Mouse (Mus musculus) kidney, postnatal 25 days (tissue): ENCODE measurements around the gene Dennd2c.
"Not testable (repeated sequence)": the region's sequence is repeated elsewhere in the genome, so short reads cannot be mapped to it uniquely, and the experiment has no call there.

Experiments
- DNase-seq, 2 experiments: peaks; one replicate each; pipeline ENCODE4 v3.0.0; 2021; ENCODE audit warnings: mixed read lengths in 2 of 2

The Dennd2c gene

GRCm38 (mm10) chr3:103171505-103172267 lies 69.3 kb downstream of the Dennd2c start, which contains the start of gene Bcas2:
TSS of gene Bcas2 (plus strand) at chr3:103171655.
- peak; percentile 98 to 100 for DNase-seq

- no peak for DNase-seq
These were observed 70.2 kb downstream of the Dennd2c start for GRCm38 (mm10) chr3:103172615-103173014.

- DNase-seq = no peak
These were observed 74.3 kb downstream of the Dennd2c start for GRCm38 (mm10) chr3:103176740-103177139.

GRCm38 (mm10) chr3:103179527-103179926 lies 77.1 kb downstream of the Dennd2c start:
- no peak for DNase-seq

GRCm38 (mm10) chr3:103181171-103181570 lies 78.8 kb downstream of the Dennd2c start:
- DNase-seq = no peak

GRCm38 (mm10) chr3:103182821-103183220 lies 80.4 kb downstream of the Dennd2c start:
- no peak for DNase-seq

- DNase-seq = not testable (repeated sequence)
These were observed 82.1 kb downstream of the Dennd2c start for GRCm38 (mm10) chr3:103184467-103184866.

- no peak for DNase-seq
These were observed 86.0 kb downstream of the Dennd2c start for GRCm38 (mm10) chr3:103188451-103188850.

GRCm38 (mm10) chr3:103188856-103189255 lies 86.5 kb downstream of the Dennd2c start:
- DNase-seq = no peak

GRCm38 (mm10) chr3:103192161-103192560 lies 89.8 kb downstream of the Dennd2c start:
- DNase-seq = no peak

- DNase-seq = no peak
These were observed 90.8 kb downstream of the Dennd2c start for GRCm38 (mm10) chr3:103193186-103193585.

- DNase-seq = no peak
These were observed 94.0 kb downstream of the Dennd2c start for GRCm38 (mm10) chr3:103196320-103196823.

- DNase-seq = no peak
These were observed 97.0 kb downstream of the Dennd2c start for GRCm38 (mm10) chr3:103199386-103199785.

- DNase-seq = not testable (repeated sequence)
These were observed 98.7 kb downstream of the Dennd2c start for GRCm38 (mm10) chr3:103201105-103201504.

GRCm38 (mm10) chr3:103203554-103203953 lies 101.2 kb downstream of the Dennd2c start:
- DNase-seq = no peak

GRCm38 (mm10) chr3:103204445-103204844 lies 102.0 kb downstream of the Dennd2c start:
- no peak for DNase-seq

- no peak for DNase-seq
These were observed 104.0 kb downstream of the Dennd2c start for GRCm38 (mm10) chr3:103206393-103206792.

- DNase-seq = no peak
These were observed 105.3 kb downstream of the Dennd2c start for GRCm38 (mm10) chr3:103207749-103208148.

- no peak for DNase-seq
These were observed 105.8 kb downstream of the Dennd2c start for GRCm38 (mm10) chr3:103208237-103208636.

GRCm38 (mm10) chr3:103211101-103211500 lies 108.7 kb downstream of the Dennd2c start:
- DNase-seq = no peak

GRCm38 (mm10) chr3:103212142-103212541 lies 109.7 kb downstream of the Dennd2c start:
- no peak for DNase-seq

GRCm38 (mm10) chr3:103213537-103213936 lies 111.1 kb downstream of the Dennd2c start:
- DNase-seq = no peak

- peak; percentile 28 to 46 for DNase-seq
These were observed 112.3 kb downstream of the Dennd2c start for GRCm38 (mm10) chr3:103214593-103215285.

GRCm38 (mm10) chr3:103215399-103215798 lies 113.0 kb downstream of the Dennd2c start:
- DNase-seq = not testable (repeated sequence)
